ENCODE assay signal across 23 mouse cellular contexts in genomic region chr6:51024756-51025155, GRCm38 (mm10).
DNase-seq lines count a peak whose midpoint lies in the region; ATAC-seq and TF ChIP-seq lines count a peak whose summit lies in the region.
"Had no signal": no experiment of that assay in that cellular context is flagged by ENCODE, and none has a peak within 500 bp of the region (broad histone marks: within the 10 kb centered on the region; RNA-seq: fewer than 3 reads in every experiment).

No protein-coding gene starts in this region.

- no peak overlapping the region for H3K27ac ChIP-seq in kidney, adult 2 months (ENCODE audit: insufficient read depth, low read depth, low read length)
- H3K27ac ChIP-seq in embryonic facial prominence, embryonic 14.5 days (replicated peaks; ENCODE audit: low read depth, low read length), result no peak overlapping the region
- H3K27ac ChIP-seq: embryonic facial prominence, embryonic 15.5 days; gastrocnemius, adult 2 months; hindbrain, embryonic 15.5 days; intestine, embryonic 15.5 days; limb, embryonic 10.5 days; liver, embryonic 13.5 days had no signal

- H3K9me3 ChIP-seq in embryonic facial prominence, embryonic 14.5 days (ENCODE audit: control insufficient read depth, low read length), result no peaks in the 10 kb centered on the region
- H3K9me3 ChIP-seq: embryonic facial prominence, embryonic 15.5 days; G1E; heart, embryonic 12.5 days; hindbrain, embryonic 15.5 days; intestine, embryonic 15.5 days; limb, embryonic 10.5 days; liver, embryonic 13.5 days had no signal

- no peak overlapping the region for H3K4me2 ChIP-seq in embryonic facial prominence, embryonic 14.5 days (ENCODE audit: low read depth, low read length)
- H3K4me2 ChIP-seq: embryonic facial prominence, embryonic 15.5 days; heart, embryonic 12.5 days; hindbrain, embryonic 15.5 days; intestine, embryonic 15.5 days; liver, embryonic 13.5 days had no signal

- no peak overlapping the region for H3K4me3 ChIP-seq in kidney, adult 2 months (ENCODE audit: insufficient read depth, low read depth, low read length)
- no peak overlapping the region for H3K4me3 ChIP-seq in embryonic facial prominence, embryonic 14.5 days (ENCODE audit: low read depth, low read length)
- H3K4me3 ChIP-seq: embryonic facial prominence, embryonic 15.5 days; gastrocnemius, adult 2 months; heart, embryonic 12.5 days; hindbrain, embryonic 15.5 days; intestine, embryonic 15.5 days; limb, embryonic 10.5 days; liver, embryonic 13.5 days; myocyte had no signal

- WGBS in kidney, adult 2 months, result 57% methylated on average over 3 of the region's 3 CpGs
- WGBS in embryonic facial prominence, embryonic 14.5 days, result 70% methylated on average over 3 of the region's 3 CpGs

- no peaks in the 10 kb centered on the region for H3K4me1 ChIP-seq in kidney, adult 2 months (ENCODE audit: control insufficient read depth, insufficient read depth, low read length)
- peaks cover 21% of the 10 kb centered on the region for H3K4me1 ChIP-seq in embryonic facial prominence, embryonic 14.5 days (ENCODE audit: control insufficient read depth, insufficient read depth, low read length)
- H3K4me1 ChIP-seq: hindbrain, embryonic 15.5 days; liver, embryonic 13.5 days had no signal

- no peaks in the 10 kb centered on the region for H3K36me3 ChIP-seq in kidney, adult 2 months (ENCODE audit: control insufficient read depth, insufficient read depth, low read length)
- no peaks in the 10 kb centered on the region for H3K36me3 ChIP-seq in embryonic facial prominence, embryonic 14.5 days (ENCODE audit: control insufficient read depth, insufficient read depth, low read length)
- H3K36me3 ChIP-seq: embryonic facial prominence, embryonic 15.5 days; G1E; heart, embryonic 12.5 days; hindbrain, embryonic 15.5 days; intestine, embryonic 15.5 days; limb, embryonic 10.5 days; liver, embryonic 13.5 days had no signal

- H3K9ac ChIP-seq in embryonic facial prominence, embryonic 14.5 days (ENCODE audit: low read depth, low read length), result no peak overlapping the region
- H3K9ac ChIP-seq: embryonic facial prominence, embryonic 15.5 days; heart, embryonic 12.5 days; hindbrain, embryonic 15.5 days; intestine, embryonic 15.5 days; liver, embryonic 13.5 days had no signal

- ATAC-seq in embryonic facial prominence, embryonic 14.5 days (ENCODE audit: low read depth), result no peak
- ATAC-seq in erythroblast, adult 5-6 weeks (replicated peaks; ENCODE audit: low FRiP score, poor library complexity, severe bottlenecking), result no peak
- ATAC-seq: intestine, embryonic 15.5 days had no signal

- DNase-seq in kidney, adult 2 months, result peak; percentile 53
- DNase-seq in kidney, adult 18-20 months, result no peak
- DNase-seq in 3134 (ENCODE audit: extremely low read depth, insufficient read length, low spot score) (peak; percentile 15), 3T3-L1 (ENCODE audit: low read depth, low spot score) (peak; percentile 91)
- DNase-seq in embryonic facial prominence, embryonic 14.5 days (ENCODE audit: low spot score), result peak; percentile 61
- DNase-seq in thymus, postnatal 36 days, result no peak
- DNase-seq in left cerebral cortex, adult 18-20 months (ENCODE audit: low spot score in 2 of 2), result no peak
- DNase-seq: cerebellum, adult 9-11 months; gastrocnemius, adult 2 months; heart, postnatal 14 days; layer of hippocampus, adult 9-11 months; liver, embryonic 13.5 days; midbrain, embryonic 14.5 days; spleen, adult 18-20 months; thymus, adult 18-20 months had no signal

- no peaks in the 10 kb centered on the region for H3K27me3 ChIP-seq in kidney, adult 2 months (replicated peaks; ENCODE audit: control insufficient read depth, insufficient read depth, low read length)
- no peaks in the 10 kb centered on the region for H3K27me3 ChIP-seq in embryonic facial prominence, embryonic 14.5 days (replicated peaks; ENCODE audit: control insufficient read depth, insufficient read depth, low read length)
- H3K27me3 ChIP-seq: embryonic facial prominence, embryonic 15.5 days; hindbrain, embryonic 15.5 days; intestine, embryonic 15.5 days; liver, embryonic 13.5 days had no signal

- no peak for TF ChIP-seq POLR2A in kidney, adult 2 months (IDR thresholded peaks at IDR 0.05; ENCODE audit: low read depth, low read length)

- TF ChIP-seq CTCF in kidney, adult 2 months (conservative IDR thresholded peaks at IDR 0.05; ENCODE audit: insufficient read depth, insufficient read length, low read depth, low read length), result no peak

Comparison
In these comparisons a context has a peak if more than half of its experiments do, and no peak if none do; other contexts are left out.
1. DNase-seq: peak in kidney, adult 2 months (single experiment), 3134 (single experiment), 3T3-L1 (single experiment) and embryonic facial prominence, embryonic 14.5 days (single experiment); none in kidney, adult 18-20 months (single experiment), thymus, postnatal 36 days (0 of 2) and left cerebral cortex, adult 18-20 months (0 of 2).